ENCODE assay signal across 9 mouse cellular contexts in genomic region chr6:90561234-90561781, GRCm38 (mm10). TPM values are rescaled to one million over a fixed set of nuclear protein-coding genes. Genes with fewer than 3 reads are reported as not detected.
A peak's percentile ranks its signal among the peaks of the same experiment; 100 is the strongest.
DNase-seq lines count a peak whose midpoint lies in the region; ATAC-seq and TF ChIP-seq lines count a peak whose summit lies in the region.
"Had no signal": no experiment of that assay in that cellular context is flagged by ENCODE, and none has a peak within 500 bp of the region (broad histone marks: within the 10 kb centered on the region; RNA-seq: fewer than 3 reads in every experiment).

No protein-coding gene starts in this region.

- H3K9ac ChIP-seq in kidney, embryonic 15.5 days: no peak overlapping the region
- no peak overlapping the region for H3K9ac ChIP-seq in hindbrain, postnatal 0 days (replicated peaks; ENCODE audit: low read length)
- H3K9ac ChIP-seq in neural tube, embryonic 14.5 days (replicated peaks; ENCODE audit: low read depth, low read length): no peak overlapping the region

- 43% methylated on average over 2 of the region's 2 CpGs for WGBS in kidney, embryonic 15.5 days
- WGBS in hindbrain, postnatal 0 days: 22% methylated on average over 2 of the region's 2 CpGs
- WGBS in neural tube, embryonic 14.5 days: 16% methylated on average over 2 of the region's 2 CpGs

- H3K4me1 ChIP-seq in kidney, embryonic 15.5 days: 0 out of 2 replicates have a peak, but pooled peaks cover 5% of the 10 kb centered on the region
- peaks cover 10% of the 10 kb centered on the region for H3K4me1 ChIP-seq in hindbrain, postnatal 0 days (ENCODE audit: insufficient read depth, low read length)
- H3K4me1 ChIP-seq in neural tube, embryonic 14.5 days (ENCODE audit: control insufficient read depth, insufficient read depth, low read length): 0 out of 2 replicates have a peak, but pooled peaks cover 10% of the 10 kb centered on the region

- no peaks in the 10 kb centered on the region for H3K27me3 ChIP-seq in kidney, embryonic 15.5 days
- no peaks in the 10 kb centered on the region for H3K27me3 ChIP-seq in hindbrain, postnatal 0 days (ENCODE audit: insufficient read depth, low read length)
- no peaks in the 10 kb centered on the region for H3K27me3 ChIP-seq in neural tube, embryonic 14.5 days (ENCODE audit: control insufficient read depth, insufficient read depth, low read length)

- no peak for ATAC-seq in kidney, embryonic 15.5 days (replicated peaks; ENCODE audit: low FRiP score)
- ATAC-seq in hindbrain, postnatal 0 days: peak; percentile 75
- peak; percentile 77 for ATAC-seq in neural tube, embryonic 14.5 days (ENCODE audit: low read depth)

- no peaks in the 10 kb centered on the region for H3K9me3 ChIP-seq in kidney, embryonic 15.5 days (replicated peaks)
- H3K9me3 ChIP-seq in hindbrain, postnatal 0 days (ENCODE audit: low read length): no peaks in the 10 kb centered on the region
- H3K9me3 ChIP-seq in neural tube, embryonic 14.5 days (ENCODE audit: control insufficient read depth, low read length): no peaks in the 10 kb centered on the region

- no peak overlapping the region for H3K4me2 ChIP-seq in kidney, embryonic 15.5 days
- no peak overlapping the region for H3K4me2 ChIP-seq in hindbrain, postnatal 0 days (ENCODE audit: low read depth, low read length)
- H3K4me2 ChIP-seq in neural tube, embryonic 14.5 days (ENCODE audit: low read depth, low read length): no peak overlapping the region

- H3K4me3 ChIP-seq in kidney, embryonic 15.5 days (replicated peaks): no peak overlapping the region
- H3K4me3 ChIP-seq in hindbrain, postnatal 0 days (ENCODE audit: low read length): no peak overlapping the region
- no peak overlapping the region for H3K4me3 ChIP-seq in neural tube, embryonic 14.5 days (ENCODE audit: low read depth, low read length)

- TF ChIP-seq CTCF in hindbrain, postnatal 0 days (IDR thresholded peaks at IDR 0.05; ENCODE audit: low read depth): peak; percentile 56

- H3K27ac ChIP-seq in kidney, embryonic 15.5 days: peak overlapping the region; percentile 10; the same call in 1 of the 2 replicates
- peak overlapping the region; percentile 52 for H3K27ac ChIP-seq in hindbrain, postnatal 0 days
- peak overlapping the region; percentile 35; the same call in 1 of the 2 replicates for H3K27ac ChIP-seq in neural tube, embryonic 14.5 days (ENCODE audit: low read depth, low read length)

- DNase-seq in kidney, postnatal 36 days: no peak
- DNase-seq in embryo, embryonic 10.5 days (ENCODE audit: low spot score): peak; percentile 48
- peak; percentile 70 for DNase-seq in hindbrain, postnatal 0 days (ENCODE audit: low spot score)
- no peak for DNase-seq in gastrocnemius, postnatal 10 days
- no peak for DNase-seq in spleen, postnatal 14 days (ENCODE audit: low spot score in 2 of 2)
- DNase-seq in spleen, adult 12 weeks (ENCODE audit: low spot score): no peak
- DNase-seq: layer of hippocampus, adult 9-11 months had no signal

- no peaks in the 10 kb centered on the region for H3K36me3 ChIP-seq in kidney, embryonic 15.5 days
- H3K36me3 ChIP-seq in hindbrain, postnatal 0 days (ENCODE audit: insufficient read depth, low read length): no peaks in the 10 kb centered on the region
- no peaks in the 10 kb centered on the region for H3K36me3 ChIP-seq in neural tube, embryonic 14.5 days (ENCODE audit: control insufficient read depth, insufficient read depth, low read length)

RNA-seq across cellular contexts. Expression of gene Slc41a3, which starts 43.2 kb away (rescaled TPM):
- polyA plus RNA-seq in kidney, embryonic 15.5 days (2015; fragmentation: Nextera tagmentation; extraction: Ambion mirVana): 6.2 and 7.6 TPM in 2 replicates
- total RNA-seq in hindbrain, postnatal 0 days (2014; rRNA removed): 17.4 and 18.0 TPM in 2 replicates
- 17.1 and 17.6 TPM in 2 replicates for polyA plus RNA-seq in hindbrain, postnatal 0 days (2015; fragmentation: Nextera tagmentation; extraction: Ambion mirVana)
- polyA plus RNA-seq in neural tube, embryonic 14.5 days (2014; fragmentation: Nextera tagmentation; extraction: Ambion mirVana): 7.1 and 8.1 TPM in 2 replicates
- 10 to 100 TPM; 52.9 to 60.3 TPM for total RNA-seq in gastrocnemius, postnatal 10 days (2021)

Comparison
In these comparisons a context has a peak if more than half of its experiments do, and no peak if none do; other contexts are left out.
1. DNase-seq: peak in embryo, embryonic 10.5 days (single experiment) and hindbrain, postnatal 0 days (single experiment); none in kidney, postnatal 36 days (0 of 2), gastrocnemius, postnatal 10 days (single experiment), spleen, postnatal 14 days (0 of 2) and spleen, adult 12 weeks (single experiment).
2. Peak in every context shown above with its lines, with median percentiles within 50 percentile points of each other: H3K27ac ChIP-seq.